Mouse (Mus musculus) kidney, adult 2 months (tissue): ENCODE measurements around the gene Rnf220. TPM values are rescaled to one million over a fixed set of nuclear protein-coding genes. Genes with fewer than 3 reads are reported as not detected.

Experiments used
- DNase-seq: peaks from one replicate; pipeline ENCODE4 v3.0.0; 2021
- H3K27ac ChIP-seq: fragments of 200-500 bp; 2 replicates; pipeline ENCODE4 v1.5.1; 2012; ENCODE audit warnings: low read depth, low read length, control low read depth, inconsistent platforms; ENCODE audit not compliant: insufficient read depth
- H3K27me3 ChIP-seq: fragments of 200-500 bp; replicated peaks from 2 replicates; pipeline ENCODE4 v1.6.1; 2012; ENCODE audit warnings: mild to moderate bottlenecking, moderate library complexity, low read length, inconsistent platforms; ENCODE audit not compliant: control insufficient read depth, insufficient read depth
- H3K36me3 ChIP-seq: fragments of 200-500 bp; 2 replicates; pipeline ENCODE4 v1.6.1; 2012; ENCODE audit warnings: mild to moderate bottlenecking, moderate library complexity, low read length, inconsistent platforms; ENCODE audit not compliant: control insufficient read depth, insufficient read depth
- H3K4me1 ChIP-seq: fragments of 200-500 bp; 2 replicates; pipeline ENCODE4 v1.6.1; 2011; ENCODE audit warnings: low read length; ENCODE audit not compliant: control insufficient read depth, insufficient read depth
- H3K4me3 ChIP-seq: fragments of 200-500 bp; 2 replicates; pipeline ENCODE4 v1.5.1; 2011; ENCODE audit warnings: mild to moderate bottlenecking, low read depth, low read length, control low read depth; ENCODE audit not compliant: insufficient read depth
- CTCF ChIP-seq: fragments of 200-500 bp; conservative IDR thresholded peaks from 2 replicates; pipeline ENCODE4 v1.5.1; 2011; ENCODE audit warnings: low read depth, mild to moderate bottlenecking, control low read depth, low read length, moderate library complexity, mixed read lengths; ENCODE audit not compliant: insufficient read depth, insufficient read length
- POLR2A ChIP-seq: fragments of 200-500 bp; IDR thresholded peaks from one replicate; pipeline ENCODE4 v1.6.1; 2011; ENCODE audit warnings: low read depth, low read length, control low read depth
- WGBS: fragments of 180-500 bp; shearing (Covaris S2); methylation state at CpG from one replicate; pipeline ENCODE4 v1.1.7; 2018; 5-methylcytosine and 5-hydroxymethylcytosine counted together
- polyA plus RNA-seq: library from polyadenylated mRNA; depleted of rRNA; stranded (reverse); fragments of >200 nt; gene quantifications from 2 replicates; pipeline ENCODE4 v1.2.3, GENCODE M21; 2012

Rnf220 gene
- polyA plus RNA-seq, 1 experiment, result 70.7 TPM

DNA sequence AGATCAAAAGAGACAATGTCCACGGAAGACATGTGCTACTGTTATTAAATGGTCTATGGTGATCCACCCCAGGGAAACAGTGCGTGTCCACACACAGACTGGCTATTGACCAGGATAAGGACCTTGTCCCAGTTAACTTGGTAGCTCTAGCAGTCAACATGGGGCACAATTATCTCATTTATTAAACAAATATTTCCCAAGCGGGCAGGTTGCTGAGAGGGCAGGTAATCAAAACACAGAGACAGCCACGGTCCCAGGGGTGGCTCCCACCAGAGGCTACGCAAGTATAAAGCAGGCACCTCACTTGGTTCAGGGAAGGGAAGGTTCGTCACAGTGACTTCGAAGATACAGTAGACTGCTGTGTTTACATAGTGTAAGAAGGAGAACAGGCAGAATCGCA lies 153.5 kb downstream of the Rnf220 start:
- no peaks in the 10 kb centered on the region for H3K27me3 ChIP-seq
- no peaks in the 10 kb centered on the region for H3K36me3 ChIP-seq
- DNase-seq, result no peak
- H3K27ac ChIP-seq, result no peak overlapping the region
- no peaks in the 10 kb centered on the region for H3K4me1 ChIP-seq
- 79% methylated on average over 8 of the region's 8 CpGs for WGBS
- no peak for TF ChIP-seq POLR2A
- TF ChIP-seq CTCF, result no peak
- no peak overlapping the region for H3K4me3 ChIP-seq

GRCm38 (mm10) chr4:117342751-117343150 lies 154.1 kb downstream of the Rnf220 start:
- WGBS, result 57% methylated on average over 12 of the region's 12 CpGs
- Histone ChIP-seq H3K36me3 (no peaks in the 10 kb centered on the region), H3K27ac (no peak overlapping the region), H3K4me1 (no peaks in the 10 kb centered on the region), H3K4me3 (no peak overlapping the region), H3K27me3 (no peaks in the 10 kb centered on the region)
- TF ChIP-seq CTCF (no peak), POLR2A (no peak)
- DNase-seq, result no peak

- WGBS, result 92% methylated on average over 5 of the region's 5 CpGs
- no peak overlapping the region for H3K4me3 ChIP-seq
- H3K4me1 ChIP-seq, result no peaks in the 10 kb centered on the region
- H3K27ac ChIP-seq, result no peak overlapping the region
- TF ChIP-seq CTCF (no peak), POLR2A (no peak)
- H3K27me3 ChIP-seq, result no peaks in the 10 kb centered on the region
- no peaks in the 10 kb centered on the region for H3K36me3 ChIP-seq
- DNase-seq, result no peak
Measured at GRCm38 (mm10) chr4:117341282-117341681, 155.6 kb downstream of the Rnf220 start.

DNA sequence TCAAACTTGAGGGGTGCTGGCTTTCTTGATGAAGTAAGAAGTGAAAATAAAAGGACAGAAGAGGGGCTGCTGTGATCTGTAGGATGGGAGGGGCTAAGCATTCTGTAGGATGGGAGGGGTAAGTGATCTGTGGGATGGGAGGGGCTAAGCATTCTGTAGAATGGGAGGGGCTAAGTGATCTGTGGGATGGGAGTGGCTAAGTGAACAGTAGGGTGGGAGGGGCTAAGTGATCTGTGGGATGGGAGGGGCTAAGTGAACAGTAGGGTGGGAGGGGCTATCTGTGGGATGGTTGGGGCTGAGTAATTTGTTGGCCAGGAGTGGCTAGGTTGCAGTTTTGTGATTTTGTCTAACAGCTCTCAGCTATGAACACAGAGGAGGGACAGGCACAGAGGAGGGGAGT lies 157.1 kb downstream of the Rnf220 start:
- DNase-seq, result no peak
- TF ChIP-seq POLR2A, result no peak
- TF ChIP-seq CTCF, result no peak
- Histone ChIP-seq H3K4me3 (no peak overlapping the region), H3K27ac (no peak overlapping the region), H3K27me3 (no peaks in the 10 kb centered on the region), H3K36me3 (no peaks in the 10 kb centered on the region), H3K4me1 (no peaks in the 10 kb centered on the region)

DNA sequence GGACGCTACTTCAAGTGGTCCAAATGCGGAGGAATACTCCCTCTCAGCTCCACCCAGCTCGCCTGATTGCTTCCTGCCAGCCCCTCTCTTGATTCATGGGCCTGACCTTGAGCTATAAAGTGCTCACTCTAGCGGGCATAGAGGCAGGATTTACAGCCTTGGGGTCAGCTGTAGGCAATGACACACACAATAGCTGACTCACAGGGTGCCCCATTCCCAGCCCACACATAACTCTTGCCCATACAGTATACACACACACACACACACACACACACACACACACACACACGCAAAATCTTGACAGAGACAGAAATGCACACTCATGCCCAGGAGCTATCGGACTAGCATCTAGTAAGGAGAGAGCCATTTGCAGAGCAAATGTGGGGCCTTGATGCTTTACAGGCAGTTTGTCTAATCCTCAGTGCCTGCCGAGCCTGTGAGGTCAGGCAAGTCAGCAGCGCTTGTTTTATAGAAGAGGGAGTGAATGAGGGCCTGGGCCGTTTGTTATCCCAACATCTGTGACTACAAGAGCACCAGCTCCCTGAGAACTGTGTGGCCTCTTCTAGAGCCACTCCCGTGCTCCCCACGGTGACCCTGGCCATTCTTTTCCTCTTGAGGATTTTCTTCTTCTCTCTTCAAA lies 165.9 kb downstream of the Rnf220 start:
- H3K27me3 ChIP-seq, result no peaks in the 10 kb centered on the region
- WGBS, result 60% methylated on average over 11 of the region's 11 CpGs
- H3K4me3 ChIP-seq, result no peak overlapping the region
- TF ChIP-seq CTCF (no peak), POLR2A (no peak)
- no peaks in the 10 kb centered on the region for H3K36me3 ChIP-seq
- H3K27ac ChIP-seq, result no peak overlapping the region
- DNase-seq, result no peak
- no peaks in the 10 kb centered on the region for H3K4me1 ChIP-seq

DNA sequence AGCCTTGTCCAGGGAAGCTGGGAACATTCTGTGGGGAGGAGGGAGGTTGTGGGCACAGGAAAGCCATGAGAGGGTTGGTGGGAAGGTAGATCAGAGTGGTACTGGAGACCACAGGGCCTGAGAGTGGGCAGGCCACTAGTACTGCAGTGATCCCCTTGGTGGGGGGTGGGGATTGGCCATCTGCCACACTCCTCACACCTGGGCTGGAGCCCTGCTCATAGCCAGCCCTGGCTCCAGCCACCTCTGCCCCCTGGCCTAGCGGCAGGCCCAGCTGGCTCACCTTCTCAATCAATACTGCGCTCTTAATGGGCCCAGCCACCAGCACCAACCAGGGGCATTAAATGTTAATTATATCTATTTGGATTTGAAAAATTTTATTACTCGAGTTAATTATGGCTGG lies 166.7 kb downstream of the Rnf220 start:
- no peak overlapping the region for H3K4me3 ChIP-seq
- WGBS, result 76% methylated on average over 3 of the region's 3 CpGs
- TF ChIP-seq POLR2A (no peak), CTCF (no peak)
- no peak overlapping the region for H3K27ac ChIP-seq
- no peaks in the 10 kb centered on the region for H3K4me1 ChIP-seq
- no peaks in the 10 kb centered on the region for H3K36me3 ChIP-seq
- no peak for DNase-seq
- H3K27me3 ChIP-seq, result no peaks in the 10 kb centered on the region

GRCm38 (mm10) chr4:117326915-117327314 lies 169.9 kb downstream of the Rnf220 start:
- no peaks in the 10 kb centered on the region for H3K36me3 ChIP-seq
- WGBS, result 83% methylated on average over 3 of the region's 3 CpGs
- peaks cover under 1% of the 10 kb centered on the region; the same call in 1 of the 2 replicates for H3K27me3 ChIP-seq
- no peak overlapping the region for H3K4me3 ChIP-seq
- TF ChIP-seq CTCF (no peak), POLR2A (no peak)
- H3K27ac ChIP-seq, result no peak overlapping the region
- H3K4me1 ChIP-seq, result no peaks in the 10 kb centered on the region
- no peak for DNase-seq

DNA sequence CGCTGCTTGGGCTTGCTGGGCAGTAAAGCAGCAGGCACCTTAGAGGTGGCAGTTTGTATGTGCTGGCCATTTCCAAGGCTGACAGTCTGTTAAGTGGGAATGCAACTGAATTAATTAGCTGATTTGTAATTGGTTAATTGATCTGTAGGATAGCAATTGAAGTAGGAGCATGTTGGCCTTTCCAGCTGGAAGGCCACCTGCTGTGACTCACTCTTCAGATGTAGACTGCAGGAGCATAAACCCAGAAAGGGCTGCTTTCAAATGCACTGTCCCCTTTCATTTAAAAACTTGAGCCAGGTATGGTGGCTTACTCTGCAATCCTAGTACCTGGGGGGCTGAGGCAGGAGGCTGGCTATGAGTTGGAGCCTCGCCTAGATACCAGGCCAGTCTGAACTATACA lies 171.8 kb downstream of the Rnf220 start:
- TF ChIP-seq CTCF (no peak), POLR2A (no peak)
- H3K27me3 ChIP-seq, result peaks cover 2% of the 10 kb centered on the region; the same call in 1 of the 2 replicates
- H3K36me3 ChIP-seq, result no peaks in the 10 kb centered on the region
- H3K4me1 ChIP-seq, result no peaks in the 10 kb centered on the region
- no peak overlapping the region for H3K27ac ChIP-seq
- DNase-seq, result no peak
- H3K4me3 ChIP-seq, result no peak overlapping the region
- 94% methylated on average over 2 of the region's 2 CpGs for WGBS
